Mouse (Mus musculus): ENCODE measurements around the gene Cdk6.
A peak's percentile ranks its signal among the peaks of the same experiment; 100 is the strongest.
"Not testable (repeated sequence)": the region's sequence is repeated elsewhere in the genome, so short reads cannot be mapped to it uniquely, and the experiment has no call there.

Gene Cdk6

DNA sequence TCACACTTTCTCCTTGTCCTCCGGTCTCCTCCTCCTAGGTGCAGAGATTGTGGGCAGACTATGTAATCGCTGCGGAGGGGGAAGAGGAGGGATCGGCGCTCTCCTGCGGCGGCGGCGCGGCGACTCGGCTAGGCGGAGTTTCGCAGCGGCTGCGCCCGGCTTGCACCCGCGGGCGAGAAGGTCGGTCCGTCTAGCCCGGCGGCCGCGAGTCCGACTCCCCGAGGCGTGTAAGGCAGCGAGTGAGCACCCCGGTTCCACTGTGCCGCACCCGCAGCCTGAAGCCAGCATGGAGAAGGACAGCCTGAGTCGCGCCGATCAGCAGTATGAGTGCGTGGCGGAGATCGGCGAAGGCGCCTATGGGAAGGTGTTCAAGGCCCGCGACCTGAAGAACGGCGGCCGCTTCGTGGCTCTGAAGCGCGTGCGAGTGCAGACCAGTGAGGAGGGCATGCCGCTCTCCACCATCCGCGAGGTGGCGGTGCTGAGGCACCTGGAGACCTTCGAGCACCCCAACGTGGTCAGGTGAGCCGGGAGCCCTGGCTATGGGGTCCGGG, 2.9 kb downstream of the Cdk6 start:
- ATAC-seq (ENCODE audit: low TSS enrichment): peak; percentile 77

GRCm38 (mm10) chr5:3345540-3345939, 4.3 kb downstream of the Cdk6 start:
- not testable (repeated sequence) for ATAC-seq (ENCODE audit: low TSS enrichment)

DNA sequence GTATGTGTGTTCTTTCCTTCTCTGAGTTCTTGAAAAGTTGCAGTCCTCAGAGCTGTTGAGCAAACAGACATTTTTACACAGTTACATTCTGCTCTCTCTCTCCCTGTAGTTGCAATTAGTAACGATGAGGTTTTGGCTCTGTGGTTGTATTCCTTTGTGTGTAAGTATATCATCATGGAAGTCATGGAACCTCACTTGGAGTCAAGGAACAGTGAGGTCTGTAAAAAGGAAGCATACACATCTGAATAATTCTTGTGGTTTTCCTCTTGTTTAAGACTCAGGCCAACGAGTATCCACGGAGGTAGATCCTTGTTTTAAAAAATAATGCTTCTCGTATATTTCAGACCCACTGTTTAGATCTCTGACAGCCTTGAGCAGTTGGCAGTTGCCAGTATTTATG, 8.1 kb downstream of the Cdk6 start:
- not testable (repeated sequence) for ATAC-seq (ENCODE audit: low TSS enrichment)

DNA sequence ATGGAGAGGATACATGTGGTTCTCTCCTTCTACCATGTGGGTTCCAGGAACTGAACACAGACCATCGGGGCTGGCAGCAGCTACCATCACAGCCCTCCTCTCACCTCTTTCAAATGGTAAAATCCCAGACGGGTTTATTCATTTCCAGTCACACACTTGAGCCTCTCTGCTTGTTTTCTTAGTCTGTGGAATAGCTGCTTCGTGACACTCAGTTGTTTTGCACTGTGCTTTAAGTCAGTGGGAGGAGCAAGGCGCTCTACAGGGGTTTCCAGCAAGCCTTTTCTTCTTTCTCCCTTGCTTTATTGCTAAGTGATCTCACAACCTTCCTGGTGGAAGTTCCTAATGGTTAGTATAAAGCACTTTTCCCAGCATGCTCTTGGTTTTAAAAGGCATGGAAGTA, 10.6 kb downstream of the Cdk6 start:
- not testable (repeated sequence) for ATAC-seq (ENCODE audit: low TSS enrichment)

- ATAC-seq (ENCODE audit: low TSS enrichment): no peak
Observed at GRCm38 (mm10) chr5:3352314-3352713, 11.0 kb downstream of the Cdk6 start.

DNA sequence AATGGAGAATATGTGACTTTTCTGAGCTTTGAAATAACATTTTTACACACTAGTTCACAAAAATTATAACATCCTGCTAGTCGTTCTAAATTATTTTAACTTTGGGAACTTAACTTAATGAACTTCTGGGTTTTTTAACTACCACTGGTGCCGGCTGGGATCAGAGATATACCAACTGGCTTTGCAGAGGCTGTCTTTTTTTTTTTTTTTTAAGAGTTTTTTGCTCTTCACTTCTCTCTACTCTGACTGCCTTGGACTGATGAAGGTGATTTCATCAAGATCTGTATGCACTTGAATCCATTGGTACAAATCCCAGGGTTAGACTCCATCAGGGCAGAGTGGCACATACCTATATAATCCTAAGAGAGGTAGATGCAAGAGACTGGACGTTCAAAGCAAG, 11.5 kb downstream of the Cdk6 start:
- no peak for ATAC-seq (ENCODE audit: low TSS enrichment)

GRCm38 (mm10) chr5:3354307-3354706, 13.0 kb downstream of the Cdk6 start:
- no peak for ATAC-seq (ENCODE audit: low TSS enrichment)

DNA sequence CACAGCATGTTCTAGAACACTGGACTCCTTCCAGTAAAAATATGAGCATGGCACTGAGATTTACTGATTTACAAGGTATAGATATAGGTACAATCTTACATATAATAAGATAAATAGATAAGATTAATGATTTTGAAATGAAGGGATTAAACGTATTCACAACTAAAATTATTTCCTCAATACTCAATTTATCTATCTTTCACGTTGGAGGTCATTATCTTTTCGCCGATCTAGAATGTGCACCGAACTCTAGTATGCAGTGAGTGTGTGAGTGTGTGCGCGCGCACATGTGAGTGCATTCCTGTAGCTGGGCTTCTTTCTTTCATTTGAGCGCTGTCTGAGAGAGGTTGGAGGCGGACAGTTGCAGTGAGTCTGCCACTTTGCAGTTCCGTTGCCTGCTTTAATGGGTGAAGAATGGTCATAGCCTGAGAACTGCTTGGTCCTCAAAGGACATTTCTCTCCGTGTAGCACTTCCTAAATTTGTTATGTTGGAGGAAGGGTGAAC, 13.8 kb downstream of the Cdk6 start:
- ATAC-seq (ENCODE audit: low TSS enrichment): no peak

- no peak for ATAC-seq (ENCODE audit: low TSS enrichment)
Observed at GRCm38 (mm10) chr5:3355560-3356260, 14.4 kb downstream of the Cdk6 start.

- ATAC-seq (ENCODE audit: low TSS enrichment): no peak; the same call in 1 of the 2 replicates
Observed at GRCm38 (mm10) chr5:3356261-3356778, 15.0 kb downstream of the Cdk6 start.

GRCm38 (mm10) chr5:3357496-3357895, 16.2 kb downstream of the Cdk6 start:
- ATAC-seq (ENCODE audit: low TSS enrichment): no peak

- no peak for ATAC-seq (ENCODE audit: low TSS enrichment)
Observed at GRCm38 (mm10) chr5:3358687-3359520, 17.6 kb downstream of the Cdk6 start.

GRCm38 (mm10) chr5:3359914-3360313, 18.6 kb downstream of the Cdk6 start:
- no peak for ATAC-seq (ENCODE audit: low TSS enrichment)

DNA sequence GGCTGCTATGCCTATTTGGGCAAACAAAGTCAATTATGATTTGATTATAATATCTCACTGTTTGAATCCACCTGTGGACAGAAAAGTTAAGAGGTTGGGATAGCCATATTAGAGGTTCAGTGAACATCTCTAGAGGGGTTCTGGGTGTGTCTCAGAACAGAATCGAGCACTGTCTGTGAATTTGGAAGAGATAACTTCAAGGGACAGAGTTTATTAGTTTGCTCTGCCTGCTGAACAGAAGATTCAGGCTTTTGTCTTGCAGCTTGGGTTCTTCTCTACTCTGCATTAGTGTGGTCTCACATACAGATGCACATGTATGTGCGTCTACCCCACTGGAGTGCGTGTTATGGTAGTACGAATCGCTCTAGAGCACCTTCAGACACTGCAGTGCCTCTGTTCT, 20.0 kb downstream of the Cdk6 start:
- ATAC-seq (ENCODE audit: low TSS enrichment): no peak

DNA sequence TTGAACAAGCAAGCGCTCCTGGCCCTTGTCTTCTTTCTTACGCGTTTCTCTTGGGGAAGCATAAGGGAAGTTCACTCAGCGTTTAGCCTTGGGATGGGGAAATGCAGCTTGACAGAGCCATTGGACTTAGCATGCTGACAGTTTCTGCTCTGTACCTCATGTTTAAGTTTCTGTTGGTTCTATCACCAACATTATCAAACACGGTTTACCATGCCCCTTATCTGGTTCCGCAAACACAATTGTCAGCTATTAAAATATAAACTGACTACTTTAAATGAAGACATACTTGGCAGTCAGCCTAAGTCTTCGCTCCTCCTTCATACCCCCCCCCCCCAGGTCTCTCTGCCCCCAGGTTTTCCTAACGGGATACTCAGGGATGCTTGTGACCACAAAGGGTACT, 20.8 kb downstream of the Cdk6 start:
- ATAC-seq (ENCODE audit: low TSS enrichment): no peak

GRCm38 (mm10) chr5:3363036-3363983, 22.0 kb downstream of the Cdk6 start:
- no peak for ATAC-seq (ENCODE audit: low TSS enrichment)

DNA sequence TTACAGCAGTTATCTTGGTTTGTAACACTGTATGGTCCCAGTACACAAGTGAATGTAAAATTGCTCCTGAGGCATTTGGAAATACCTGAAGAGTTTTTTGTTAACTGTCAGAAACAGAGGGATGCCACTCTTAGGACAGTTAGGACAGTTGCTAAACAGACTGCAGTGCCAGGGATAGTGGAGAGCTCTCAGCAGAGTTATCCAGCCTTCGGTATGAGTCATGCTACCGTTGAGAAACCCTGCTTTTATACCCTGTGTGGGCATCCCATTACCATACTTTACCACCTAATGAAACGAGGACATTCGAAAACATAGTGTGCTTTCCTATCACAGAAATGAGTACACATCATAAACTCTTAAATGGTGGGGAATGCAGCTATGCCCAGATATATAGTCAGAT, 25.8 kb downstream of the Cdk6 start:
- ATAC-seq (ENCODE audit: low TSS enrichment): peak; percentile 77

DNA sequence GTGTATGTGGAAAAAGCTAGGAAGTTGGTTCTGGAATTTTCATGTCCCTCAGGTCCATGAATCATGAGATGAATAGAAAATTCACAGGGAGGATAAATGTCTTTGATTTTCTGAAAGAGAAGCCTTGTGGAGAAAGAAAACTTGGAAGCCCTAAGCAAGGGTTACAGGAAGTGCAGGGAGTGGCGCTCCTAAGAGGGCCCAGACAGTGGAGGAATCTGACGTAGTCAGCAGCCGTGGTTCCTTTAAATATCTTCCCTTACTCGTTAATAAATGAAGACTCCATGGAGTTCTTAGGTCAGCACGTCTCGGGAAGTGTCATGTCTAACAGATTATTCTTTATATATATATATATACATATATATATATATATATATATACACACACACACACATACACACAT, 28.0 kb downstream of the Cdk6 start:
- ATAC-seq (ENCODE audit: low TSS enrichment): no peak

- ATAC-seq (ENCODE audit: low TSS enrichment): no peak
Observed at GRCm38 (mm10) chr5:3371212-3371611, 29.9 kb downstream of the Cdk6 start.

GRCm38 (mm10) chr5:3373170-3373569, 31.9 kb downstream of the Cdk6 start:
- no peak for ATAC-seq (ENCODE audit: low TSS enrichment)

GRCm38 (mm10) chr5:3374763-3375162, 33.5 kb downstream of the Cdk6 start:
- no peak for ATAC-seq (ENCODE audit: low TSS enrichment)
